Mouse (Mus musculus) forelimb bud, embryonic 11.5 days (tissue): Measurements from ENCODE around the gene Map7d1.

Experiments
- DNase-seq: peaks from one replicate; pipeline ENCODE4 v3.0.0-alpha.2; 2012; ENCODE audit warnings: low read depth, low spot score

The Map7d1 gene

GRCm38 (mm10) chr4:126202303-126203181 lies 53.6 kb downstream of the Map7d1 start, which contains the start of gene Thrap3:
Gene Thrap3 (minus strand): TSS chr4:126202760.
- peak; percentile 99 for DNase-seq

GRCm38 (mm10) chr4:126201514-126202302 lies 54.4 kb downstream of the Map7d1 start:
- DNase-seq: peak; percentile 51

- DNase-seq: no peak
Observed at GRCm38 (mm10) chr4:126200656-126201055, 55.5 kb downstream of the Map7d1 start.

- no peak for DNase-seq
Observed at GRCm38 (mm10) chr4:126200036-126200435, 56.1 kb downstream of the Map7d1 start.

- no peak for DNase-seq
Observed at GRCm38 (mm10) chr4:126199556-126199955, 56.6 kb downstream of the Map7d1 start.

GRCm38 (mm10) chr4:126197485-126197884 lies 58.7 kb downstream of the Map7d1 start:
- no peak for DNase-seq

- no peak for DNase-seq
Observed at GRCm38 (mm10) chr4:126194916-126195315, 61.2 kb downstream of the Map7d1 start.

GRCm38 (mm10) chr4:126194216-126194615 lies 61.9 kb downstream of the Map7d1 start:
- no peak for DNase-seq

GRCm38 (mm10) chr4:126190636-126191035 lies 65.5 kb downstream of the Map7d1 start:
- no peak for DNase-seq

GRCm38 (mm10) chr4:126187096-126187495 lies 69.0 kb downstream of the Map7d1 start:
- DNase-seq: no peak

- no peak for DNase-seq
Observed at GRCm38 (mm10) chr4:126183034-126183433, 73.1 kb downstream of the Map7d1 start.
